Mouse (Mus musculus): Measurements from ENCODE around the gene Rab3b.

DNA sequence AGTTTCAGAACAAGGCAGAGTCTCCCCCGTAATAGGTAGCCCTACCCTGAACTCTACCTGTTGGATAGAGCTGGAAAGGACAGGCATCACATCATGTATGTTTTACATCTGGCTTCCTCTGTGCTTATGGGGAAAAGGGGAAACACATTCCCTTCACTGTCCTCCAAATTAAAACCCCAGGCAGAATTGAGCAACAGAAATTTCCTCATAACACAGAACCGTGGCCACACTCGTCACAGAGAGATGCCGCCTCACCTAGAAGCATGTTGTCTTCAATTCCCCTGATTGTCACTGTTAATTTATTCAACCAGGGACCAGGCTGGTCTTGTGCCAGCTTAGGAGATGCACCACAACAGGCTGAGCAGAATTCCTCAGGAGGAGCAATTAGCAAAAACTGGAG, 72.8 kb downstream of the Rab3b start:
- TF ChIP-seq POLR2A (IDR thresholded peaks at IDR 0.05; ENCODE audit: extremely low read depth, insufficient read depth, low read length) = no peak
- no peak for TF ChIP-seq CTCF (IDR thresholded peaks at IDR 0.05; ENCODE audit: extremely low read depth, insufficient read depth, low read length)

All from cortical plate, adult 2 months (tissue).